Mouse (Mus musculus): Measurements from ENCODE around the gene Lexm.

DNA sequence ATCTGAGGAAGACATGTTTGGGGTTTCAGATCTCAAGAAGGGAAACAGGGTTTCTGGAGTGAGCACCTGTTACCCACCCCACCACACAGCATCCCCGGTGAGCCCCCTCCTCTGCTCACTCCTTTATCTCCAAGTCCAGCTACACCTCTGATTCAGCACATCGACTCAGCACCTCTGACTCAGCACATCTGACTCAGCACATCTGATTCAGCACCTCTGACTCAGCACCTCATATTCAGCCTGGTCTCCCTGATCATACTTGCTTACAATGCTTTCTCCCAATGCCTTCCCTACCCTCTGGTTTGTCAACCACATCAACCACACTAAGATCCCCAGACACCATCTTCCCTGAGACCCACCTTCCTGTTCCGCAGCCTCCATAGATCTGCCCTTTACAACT, 3.5 kb downstream of the Lexm start:
- no peak for TF ChIP-seq POLR2A (IDR thresholded peaks at IDR 0.05; ENCODE audit: borderline replicate concordance, low read depth, low read length)
- no peak for TF ChIP-seq CTCF (IDR thresholded peaks at IDR 0.05; ENCODE audit: low read depth, low read length)
